Mouse (Mus musculus) layer of hippocampus, adult 18-20 months (tissue): ENCODE results near the gene Serac1. TPM values are rescaled to one million over a fixed set of nuclear protein-coding genes. Genes with fewer than 3 reads are reported as not detected.

Experiments used
- DNase-seq, 2 experiments: peaks; one replicate each; pipeline ENCODE4 v3.0.0; 2022; ENCODE audit warnings: low spot score in 2 of 2
- long read RNA-seq: library from polyadenylated mRNA; stranded (forward); transcript quantifications from one replicate; pipeline ENCODE4 v2.0.0, GENCODE M21; 2021
- total RNA-seq, 2 experiments: library from RNA; stranded (reverse); gene quantifications; 2 replicates each; pipeline ENCODE4 v1.2.3; 2021

Serac1 gene
- total RNA-seq = 10 to 100 TPM; 16.0 to 17.1 TPM
- long read RNA-seq, full-length matches to known transcripts = 27 of 46 reads
- long read RNA-seq, partial matches to known transcripts = 6 of 46 reads
- long read RNA-seq, other reads (novel, unspliced or antisense) = 13 of 46 reads

- DNase-seq = peak; percentile 98 to 99
Observed at GRCm38 (mm10) chr17:6079287-6080122, at the start of gene Serac1, which contains the start of gene Gtf2h5. Gene Serac1 (minus strand): TSS chr17:6079741. Gene Gtf2h5 (plus strand): TSS chr17:6079786.

GRCm38 (mm10) chr17:6128039-6128438 is 48.5 kb upstream of the Serac1 start:
- no peak for DNase-seq

GRCm38 (mm10) chr17:6125441-6125840 is 45.9 kb upstream of the Serac1 start:
- DNase-seq = peak in 1 of 2 experiments; percentile 31

- no peak for DNase-seq
Observed at GRCm38 (mm10) chr17:6123776-6124175, 44.2 kb upstream of the Serac1 start.

- DNase-seq = peak in 1 of 2 experiments; percentile 22
Observed at GRCm38 (mm10) chr17:6118861-6119260, 39.3 kb upstream of the Serac1 start.

- DNase-seq = no peak
Observed at GRCm38 (mm10) chr17:6117917-6118316, 38.4 kb upstream of the Serac1 start.

- DNase-seq = no peak
Observed at GRCm38 (mm10) chr17:6117148-6117725, 37.7 kb upstream of the Serac1 start.

- no peak for DNase-seq
Observed at GRCm38 (mm10) chr17:6115085-6115484, 35.5 kb upstream of the Serac1 start.

GRCm38 (mm10) chr17:6113653-6114052 is 34.1 kb upstream of the Serac1 start:
- no peak for DNase-seq

- no peak for DNase-seq
Observed at GRCm38 (mm10) chr17:6110956-6111355, 31.4 kb upstream of the Serac1 start.

- DNase-seq = no peak
Observed at GRCm38 (mm10) chr17:6108175-6108574, 28.6 kb upstream of the Serac1 start.

- peak; percentile 32 to 59 for DNase-seq
Observed at GRCm38 (mm10) chr17:6107015-6107601, 27.6 kb upstream of the Serac1 start.

GRCm38 (mm10) chr17:6106361-6107014 is 26.9 kb upstream of the Serac1 start, which contains the start of gene Tulp4:
Gene Tulp4 (plus strand): TSS chr17:6106437.
- peak; percentile 78 to 88 for DNase-seq

- DNase-seq = no peak
Observed at GRCm38 (mm10) chr17:6103566-6103965, 24.0 kb upstream of the Serac1 start.

GRCm38 (mm10) chr17:6102287-6102686 is 22.7 kb upstream of the Serac1 start:
- no peak for DNase-seq

GRCm38 (mm10) chr17:6097884-6098283 is 18.3 kb upstream of the Serac1 start:
- peak in 1 of 2 experiments; percentile 73 for DNase-seq

GRCm38 (mm10) chr17:6095579-6095978 is 16.0 kb upstream of the Serac1 start:
- no peak for DNase-seq

GRCm38 (mm10) chr17:6091604-6092003 is 12.1 kb upstream of the Serac1 start:
- DNase-seq = no peak

GRCm38 (mm10) chr17:6083323-6083890 is 3.9 kb upstream of the Serac1 start:
- peak; percentile 48 to 81 for DNase-seq

- no peak for DNase-seq
Observed at GRCm38 (mm10) chr17:6073405-6073804, 6.1 kb downstream of the Serac1 start.

GRCm38 (mm10) chr17:6069866-6070265 is 9.7 kb downstream of the Serac1 start:
- no peak for DNase-seq
